Mouse (Mus musculus) heart, postnatal 0 days (tissue): ENCODE measurements around the gene Hist1h2ba.

Experiments
- CTCF ChIP-seq: IDR thresholded peaks from 2 replicates; pipeline ENCODE4 v1.5.1; 2016; ENCODE audit warnings: antibody characterized with exemption, control low read depth, low read depth
- EP300 ChIP-seq: IDR thresholded peaks from 2 replicates; pipeline ENCODE4 v1.6.1; 2016; ENCODE audit warnings: antibody characterized with exemption, low read depth

DNA sequence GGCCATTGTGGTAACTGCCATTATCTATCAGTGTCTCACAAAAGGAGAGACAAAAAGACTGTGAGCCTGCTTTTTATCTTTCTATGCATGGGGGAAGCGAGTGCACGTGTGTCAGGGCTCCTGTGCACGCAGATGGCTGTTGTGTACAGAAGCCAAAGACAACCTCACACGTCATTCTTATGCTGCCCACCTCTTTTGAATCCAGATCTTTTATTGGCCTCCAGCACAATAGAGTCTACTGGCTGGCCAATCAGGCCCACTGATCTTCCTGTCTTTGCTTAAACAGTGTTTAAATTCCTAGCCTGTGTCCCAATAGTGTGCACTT is 40.7 kb downstream of the Hist1h2ba start:
- TF ChIP-seq CTCF (no peak), EP300 (no peak)
